Mouse (Mus musculus): ENCODE results near the gene Zbtb49. TPM values are rescaled to one million over a fixed set of nuclear protein-coding genes. Genes with fewer than 3 reads are reported as not detected.
A peak's percentile ranks its signal among the peaks of the same experiment; 100 is the strongest.

Gene Zbtb49
- polyA plus RNA-seq, 1 experiment from 2014 or later: 20.8 TPM

DNA sequence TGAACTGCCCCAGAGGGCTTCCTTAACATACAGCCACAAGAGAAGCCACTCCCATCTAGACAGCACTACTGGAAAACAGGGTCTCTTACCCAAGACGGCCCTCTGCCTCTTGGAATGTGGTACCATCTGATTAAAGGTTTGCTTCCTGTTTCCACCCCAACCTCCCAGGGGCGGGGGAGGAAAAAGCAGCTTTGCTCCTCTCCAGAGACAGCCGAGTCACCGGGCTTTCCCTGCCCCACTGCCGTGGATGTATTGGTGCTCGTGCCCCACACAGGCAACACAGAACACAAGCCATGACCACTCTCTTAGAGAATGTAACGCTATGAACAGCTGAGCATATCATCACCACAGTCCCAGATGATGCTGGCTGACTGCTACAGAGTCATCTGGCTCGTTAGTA, 11.3 kb downstream of the Zbtb49 start:
- Histone ChIP-seq H3K9ac (ENCODE audit: low read length) (no peak overlapping the region), H3K36me3 (ENCODE audit: control insufficient read depth, insufficient read depth, low read length) (peaks cover 13% of the 10 kb centered on the region), H3K4me2 (ENCODE audit: low read depth, low read length, severe bottlenecking) (no peak overlapping the region), H3K4me3 (ENCODE audit: low read depth, low read length) (no peak overlapping the region), H3K27ac (ENCODE audit: low read depth, low read length) (no peak overlapping the region), H3K27me3 (ENCODE audit: control insufficient read depth, insufficient read depth, low read length) (no peaks in the 10 kb centered on the region), H3K9me3 (ENCODE audit: control insufficient read depth, low read length) (no peaks in the 10 kb centered on the region), H3K4me1 (replicated peaks; ENCODE audit: control insufficient read depth, insufficient read depth, low read length) (no peaks in the 10 kb centered on the region)
- WGBS: 72% methylated on average over 8 of the region's 8 CpGs
- DNase-seq (ENCODE audit: low spot score) (no peak), ATAC-seq (replicated peaks; ENCODE audit: low FRiP score) (no peak)

GRCm38 (mm10) chr5:38205303-38205726, 14.9 kb downstream of the Zbtb49 start:
- 88% methylated on average over 7 of the region's 7 CpGs for WGBS
- DNase-seq (ENCODE audit: low spot score): no peak
- no peak for ATAC-seq (replicated peaks; ENCODE audit: low FRiP score)
- H3K27me3 ChIP-seq (ENCODE audit: control insufficient read depth, insufficient read depth, low read length): no peaks in the 10 kb centered on the region
- no peak overlapping the region for H3K27ac ChIP-seq (ENCODE audit: low read depth, low read length)
- H3K9ac ChIP-seq (ENCODE audit: low read length): no peak overlapping the region
- H3K36me3 ChIP-seq (ENCODE audit: control insufficient read depth, insufficient read depth, low read length): peaks cover 5% of the 10 kb centered on the region; the same call in 1 of the 2 replicates
- H3K9me3 ChIP-seq (ENCODE audit: control insufficient read depth, low read length): no peaks in the 10 kb centered on the region
- no peaks in the 10 kb centered on the region for H3K4me1 ChIP-seq (replicated peaks; ENCODE audit: control insufficient read depth, insufficient read depth, low read length)
- no peak overlapping the region for H3K4me2 ChIP-seq (ENCODE audit: low read depth, low read length, severe bottlenecking)
- no peak overlapping the region for H3K4me3 ChIP-seq (ENCODE audit: low read depth, low read length)

- DNase-seq (ENCODE audit: low spot score) (no peak), ATAC-seq (replicated peaks; ENCODE audit: low FRiP score) (no peak)
- no peak overlapping the region for H3K27ac ChIP-seq (ENCODE audit: low read depth, low read length)
- no peak overlapping the region for H3K9ac ChIP-seq (ENCODE audit: low read length)
- peaks cover 5% of the 10 kb centered on the region; the same call in 1 of the 2 replicates for H3K36me3 ChIP-seq (ENCODE audit: control insufficient read depth, insufficient read depth, low read length)
- no peaks in the 10 kb centered on the region; the same call in 1 of the 2 replicates for H3K27me3 ChIP-seq (ENCODE audit: control insufficient read depth, insufficient read depth, low read length)
- H3K9me3 ChIP-seq (ENCODE audit: control insufficient read depth, low read length): no peaks in the 10 kb centered on the region
- no peak overlapping the region for H3K4me3 ChIP-seq (ENCODE audit: low read depth, low read length)
- no peaks in the 10 kb centered on the region for H3K4me1 ChIP-seq (replicated peaks; ENCODE audit: control insufficient read depth, insufficient read depth, low read length)
- H3K4me2 ChIP-seq (ENCODE audit: low read depth, low read length, severe bottlenecking): no peak overlapping the region
- WGBS: 93% methylated on average over 2 of the region's 2 CpGs
Measured at GRCm38 (mm10) chr5:38199686-38200085, 20.6 kb downstream of the Zbtb49 start.

DNA sequence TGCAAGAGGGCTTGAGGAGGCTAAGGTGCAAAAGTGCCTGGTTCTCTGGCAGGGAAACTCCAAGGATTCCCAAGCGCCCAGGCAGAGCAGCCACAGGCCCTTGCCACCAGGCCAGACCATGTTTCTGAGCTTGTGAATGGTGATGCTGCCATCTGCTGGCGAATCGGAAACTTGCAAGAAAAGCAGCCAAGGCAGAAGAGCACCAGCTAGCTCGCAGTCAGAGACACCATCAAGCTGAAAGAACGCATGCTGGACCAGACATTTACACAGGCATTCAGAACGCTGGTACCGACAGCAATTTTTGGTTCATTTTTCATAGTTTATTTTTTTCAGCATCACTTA, 22.8 kb downstream of the Zbtb49 start:
- ATAC-seq (replicated peaks; ENCODE audit: low FRiP score) (peak; percentile 82), DNase-seq (ENCODE audit: low spot score) (peak; percentile 92)
- Histone ChIP-seq H3K9ac (ENCODE audit: low read length) (no peak overlapping the region), H3K27me3 (ENCODE audit: control insufficient read depth, insufficient read depth, low read length) (no peaks in the 10 kb centered on the region; the same call in 1 of the 2 replicates), H3K27ac (ENCODE audit: low read depth, low read length) (no peak overlapping the region), H3K36me3 (ENCODE audit: control insufficient read depth, insufficient read depth, low read length) (peaks cover 1% of the 10 kb centered on the region; the same call in 1 of the 2 replicates), H3K4me3 (ENCODE audit: low read depth, low read length) (no peak overlapping the region), H3K4me1 (replicated peaks; ENCODE audit: control insufficient read depth, insufficient read depth, low read length) (no peaks in the 10 kb centered on the region), H3K9me3 (ENCODE audit: control insufficient read depth, low read length) (no peaks in the 10 kb centered on the region), H3K4me2 (ENCODE audit: low read depth, low read length, severe bottlenecking) (no peak overlapping the region)
- WGBS: 19% methylated on average over 7 of the region's 7 CpGs

DNA sequence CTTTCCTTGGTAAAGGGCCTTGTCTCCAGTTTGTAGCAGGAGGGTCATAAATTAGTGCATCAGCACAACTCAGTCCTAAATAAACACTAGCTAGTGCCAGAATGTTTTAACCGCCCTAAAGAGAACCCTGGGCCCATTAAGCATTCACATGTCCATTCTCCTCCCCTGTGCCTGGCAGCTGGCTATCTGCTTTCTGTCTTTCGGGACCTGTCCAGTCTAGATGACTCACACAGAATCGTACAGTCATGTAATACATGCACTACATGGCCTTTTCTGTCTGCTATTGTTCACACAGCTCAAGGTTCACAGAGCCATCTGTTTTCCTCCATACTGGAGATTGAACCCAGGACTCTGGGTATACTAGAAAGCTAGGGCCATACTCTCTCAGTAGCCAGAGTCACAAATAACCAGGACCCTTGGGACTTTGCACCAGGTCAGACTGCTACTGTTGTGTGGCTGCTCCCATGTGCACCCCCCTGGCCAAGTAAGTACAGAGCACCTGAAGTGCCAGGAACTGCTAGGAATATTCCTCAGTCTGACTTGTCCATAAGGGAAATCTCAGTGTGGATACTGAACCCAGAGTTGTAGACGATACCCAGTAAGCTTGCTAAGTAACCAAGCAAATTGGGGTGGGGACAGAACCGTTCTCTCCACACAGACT, 23.3 kb downstream of the Zbtb49 start:
- Histone ChIP-seq H3K9ac (ENCODE audit: low read length) (no peak overlapping the region), H3K27me3 (ENCODE audit: control insufficient read depth, insufficient read depth, low read length) (no peaks in the 10 kb centered on the region; the same call in 1 of the 2 replicates), H3K4me2 (ENCODE audit: low read depth, low read length, severe bottlenecking) (no peak overlapping the region), H3K9me3 (ENCODE audit: control insufficient read depth, low read length) (no peaks in the 10 kb centered on the region), H3K4me3 (ENCODE audit: low read depth, low read length) (no peak overlapping the region), H3K4me1 (replicated peaks; ENCODE audit: control insufficient read depth, insufficient read depth, low read length) (no peaks in the 10 kb centered on the region), H3K27ac (ENCODE audit: low read depth, low read length) (no peak overlapping the region), H3K36me3 (ENCODE audit: control insufficient read depth, insufficient read depth, low read length) (no peaks in the 10 kb centered on the region; the same call in 1 of the 2 replicates)
- ATAC-seq (replicated peaks; ENCODE audit: low FRiP score) (no peak), DNase-seq (ENCODE audit: low spot score) (no peak)
- WGBS: 80% methylated on average over 5 of the region's 5 CpGs

DNA sequence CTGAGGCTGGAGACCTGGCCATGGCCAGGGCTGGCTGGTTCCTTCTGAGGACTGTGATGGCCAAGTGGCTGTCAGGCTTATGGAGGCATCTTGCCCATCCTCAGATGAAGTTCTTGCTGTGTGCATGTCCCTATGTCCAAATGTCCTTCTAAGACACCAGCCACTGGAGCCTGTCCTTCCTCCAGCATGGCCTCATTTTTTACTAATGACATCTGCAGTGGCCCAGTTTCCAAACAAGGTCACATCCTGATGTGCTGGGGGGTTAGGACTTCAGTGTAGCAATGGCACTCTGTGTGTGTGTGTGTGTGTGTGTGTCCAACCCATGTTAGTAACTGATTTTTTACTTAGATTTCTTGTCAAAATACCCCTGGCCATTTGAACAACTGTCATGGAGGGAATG, 24.3 kb downstream of the Zbtb49 start:
- no peaks in the 10 kb centered on the region; the same call in 1 of the 2 replicates for H3K27me3 ChIP-seq (ENCODE audit: control insufficient read depth, insufficient read depth, low read length)
- DNase-seq (ENCODE audit: low spot score): no peak
- H3K4me3 ChIP-seq (ENCODE audit: low read depth, low read length): no peak overlapping the region
- no peaks in the 10 kb centered on the region for H3K9me3 ChIP-seq (ENCODE audit: control insufficient read depth, low read length)
- no peaks in the 10 kb centered on the region for H3K4me1 ChIP-seq (replicated peaks; ENCODE audit: control insufficient read depth, insufficient read depth, low read length)
- no peak overlapping the region for H3K27ac ChIP-seq (ENCODE audit: low read depth, low read length)
- no peak overlapping the region for H3K4me2 ChIP-seq (ENCODE audit: low read depth, low read length, severe bottlenecking)
- no peak overlapping the region for H3K9ac ChIP-seq (ENCODE audit: low read length)
- no peaks in the 10 kb centered on the region for H3K36me3 ChIP-seq (ENCODE audit: control insufficient read depth, insufficient read depth, low read length)
- ATAC-seq (replicated peaks; ENCODE audit: low FRiP score): no peak

- Histone ChIP-seq H3K4me3 (ENCODE audit: low read depth, low read length) (no peak overlapping the region), H3K4me2 (ENCODE audit: low read depth, low read length, severe bottlenecking) (no peak overlapping the region), H3K9ac (ENCODE audit: low read length) (no peak overlapping the region), H3K27me3 (ENCODE audit: control insufficient read depth, insufficient read depth, low read length) (no peaks in the 10 kb centered on the region; the same call in 1 of the 2 replicates), H3K9me3 (ENCODE audit: control insufficient read depth, low read length) (no peaks in the 10 kb centered on the region; the same call in 1 of the 2 replicates), H3K4me1 (replicated peaks; ENCODE audit: control insufficient read depth, insufficient read depth, low read length) (no peaks in the 10 kb centered on the region), H3K36me3 (ENCODE audit: control insufficient read depth, insufficient read depth, low read length) (no peaks in the 10 kb centered on the region), H3K27ac (ENCODE audit: low read depth, low read length) (no peak overlapping the region)
- no peak for DNase-seq (ENCODE audit: low spot score)
- no peak for ATAC-seq (replicated peaks; ENCODE audit: low FRiP score)
- 4% methylated on average over 2 of the region's 2 CpGs for WGBS
Measured at GRCm38 (mm10) chr5:38194946-38195345, 25.3 kb downstream of the Zbtb49 start.

DNA sequence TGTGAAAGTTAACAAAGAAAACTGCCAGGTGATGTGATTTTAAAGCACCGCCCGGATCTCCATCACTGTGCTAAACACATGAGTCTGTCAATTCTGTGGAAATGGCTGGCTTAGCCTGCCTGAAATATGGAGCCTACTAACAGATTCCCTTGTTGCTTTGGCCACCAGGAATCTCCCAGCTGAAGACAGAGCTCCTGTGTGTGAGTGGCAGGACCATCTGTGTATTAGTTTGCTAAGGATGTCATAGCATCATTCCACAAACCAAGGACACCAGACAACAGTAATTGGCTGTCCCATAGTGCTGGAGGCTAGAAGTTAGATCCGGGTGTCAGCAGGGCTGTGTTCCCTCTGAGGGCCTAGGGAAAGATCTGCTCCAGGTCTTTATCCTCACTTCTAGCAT, 29.4 kb downstream of the Zbtb49 start:
- Histone ChIP-seq H3K36me3 (ENCODE audit: control insufficient read depth, insufficient read depth, low read length) (no peaks in the 10 kb centered on the region), H3K9me3 (ENCODE audit: control insufficient read depth, low read length) (no peaks in the 10 kb centered on the region; the same call in 1 of the 2 replicates), H3K4me3 (ENCODE audit: low read depth, low read length) (no peak overlapping the region), H3K4me1 (replicated peaks; ENCODE audit: control insufficient read depth, insufficient read depth, low read length) (no peaks in the 10 kb centered on the region), H3K27me3 (ENCODE audit: control insufficient read depth, insufficient read depth, low read length) (no peaks in the 10 kb centered on the region), H3K4me2 (ENCODE audit: low read depth, low read length, severe bottlenecking) (no peak overlapping the region), H3K9ac (ENCODE audit: low read length) (no peak overlapping the region), H3K27ac (ENCODE audit: low read depth, low read length) (no peak overlapping the region)
- ATAC-seq (replicated peaks; ENCODE audit: low FRiP score) (no peak), DNase-seq (ENCODE audit: low spot score) (no peak)
- WGBS: 95% methylated on average over 3 of the region's 3 CpGs

GRCm38 (mm10) chr5:38187006-38187405, 33.3 kb downstream of the Zbtb49 start:
- WGBS: 85% methylated on average over 2 of the region's 2 CpGs
- Histone ChIP-seq H3K4me3 (ENCODE audit: low read depth, low read length) (no peak overlapping the region), H3K36me3 (ENCODE audit: control insufficient read depth, insufficient read depth, low read length) (no peaks in the 10 kb centered on the region), H3K9me3 (ENCODE audit: control insufficient read depth, low read length) (no peaks in the 10 kb centered on the region; the same call in 1 of the 2 replicates), H3K27ac (ENCODE audit: low read depth, low read length) (no peak overlapping the region), H3K4me1 (replicated peaks; ENCODE audit: control insufficient read depth, insufficient read depth, low read length) (no peaks in the 10 kb centered on the region), H3K9ac (ENCODE audit: low read length) (no peak overlapping the region), H3K4me2 (ENCODE audit: low read depth, low read length, severe bottlenecking) (no peak overlapping the region), H3K27me3 (ENCODE audit: control insufficient read depth, insufficient read depth, low read length) (no peaks in the 10 kb centered on the region)
- no peak for ATAC-seq (replicated peaks; ENCODE audit: low FRiP score)
- no peak for DNase-seq (ENCODE audit: low spot score)

All from forebrain, embryonic 11.5 days (tissue).